Mouse (Mus musculus) liver, embryonic 14.5 days (tissue): Measurements from ENCODE around the gene Mnd1. TPM values are rescaled to one million over a fixed set of nuclear protein-coding genes. Genes with fewer than 3 reads are reported as not detected.
A peak's percentile ranks its signal among the peaks of the same experiment; 100 is the strongest.

ENCODE experiments used
- ATAC-seq: fragments of 200-750 bp; cut with Nextera tagmentation; 2 replicates; pipeline ENCODE4 v1.8.0; 2017; ENCODE audit warnings: moderate number of reproducible peaks, mild to moderate bottlenecking, moderate library complexity; ENCODE audit not compliant: insufficient read depth
- DNase-seq, 3 experiments: peaks; one replicate each; pipeline ENCODE4 v3.0.0-alpha.2; 2012 to 2013; ENCODE audit warnings: low read depth in 3 of 3, low spot score in 3 of 3
- H3K27ac ChIP-seq: fragments of 300-500 bp; sonication (generic); 2 replicates; pipeline ENCODE4 v1.5.1; 2014; ENCODE audit warnings: moderate library complexity, mild to moderate bottlenecking, control low read depth, inconsistent platforms
- H3K27me3 ChIP-seq: fragments of 300-500 bp; sonication (generic); 2 replicates; pipeline ENCODE4 v1.6.1; 2014; ENCODE audit warnings: mild to moderate bottlenecking, low read length, moderate library complexity; ENCODE audit not compliant: control insufficient read depth, insufficient read depth
- H3K36me3 ChIP-seq: fragments of 300-500 bp; sonication (generic); replicated peaks from 2 replicates; pipeline ENCODE4 v1.6.1; 2014; ENCODE audit warnings: low read depth; ENCODE audit not compliant: control insufficient read depth, insufficient read depth
- H3K4me1 ChIP-seq, 2 experiments: fragments of 200-500 bp in 1 of 2; fragments of 300-500 bp in 1 of 2; sonication (generic) in 1 of 2; replicated peaks; 2 replicates each; pipeline ENCODE4 v1.6.1; 2012 to 2014; ENCODE audit warnings: antibody characterized with exemption in 1 of 2, inconsistent platforms in 1 of 2, low read length in 1 of 2; ENCODE audit not compliant: control insufficient read depth in 2 of 2, insufficient read depth in 2 of 2
- H3K4me2 ChIP-seq: fragments of 300-500 bp; sonication (generic); 2 replicates; pipeline ENCODE4 v1.6.1; 2014; ENCODE audit warnings: low read depth, mild to moderate bottlenecking, control low read depth, moderate library complexity
- H3K4me3 ChIP-seq, 2 experiments: fragments of 200-500 bp in 1 of 2; fragments of 300-500 bp in 1 of 2; sonication (generic) in 1 of 2; 2 replicates each; pipeline ENCODE4 v1.5.1; 2012 to 2014; ENCODE audit warnings: low read depth in 2 of 2, low read length in 2 of 2, mild to moderate bottlenecking in 2 of 2, control low read depth in 1 of 2, inconsistent platforms in 1 of 2, moderate library complexity in 1 of 2; ENCODE audit not compliant: insufficient read depth in 1 of 2
- H3K9ac ChIP-seq: fragments of 300-500 bp; sonication (generic); replicated peaks from 2 replicates; pipeline ENCODE4 v1.6.1; 2014; ENCODE audit warnings: mild to moderate bottlenecking, control low read depth, moderate library complexity
- H3K9me3 ChIP-seq: fragments of 300-500 bp; sonication (generic); 2 replicates; pipeline ENCODE4 v1.6.1; 2016; ENCODE audit warnings: low read length, mixed read lengths; ENCODE audit not compliant: control insufficient read depth
- CTCF ChIP-seq: IDR thresholded peaks from 2 replicates; pipeline ENCODE4 v1.5.1; 2016; ENCODE audit warnings: antibody characterized with exemption, low read depth, control low read depth
- EP300 ChIP-seq: IDR thresholded peaks from 2 replicates; pipeline ENCODE4 v1.6.1; 2016; ENCODE audit warnings: antibody characterized with exemption, low read depth
- WGBS: fragments of 180-500 bp; shearing (Covaris S2); extraction: QIAGEN DNeasy Blood & Tissue Kit; methylation state at CpG from one replicate; pipeline ENCODE4 v1.1.7; 2014; ENCODE audit not compliant: insufficient replicate concordance; 5-methylcytosine and 5-hydroxymethylcytosine counted together
- polyA plus RNA-seq, 2 experiments: library from polyadenylated mRNA; depleted of rRNA in 1 of 2; stranded (reverse) in 1 of 2; unstranded in 1 of 2; fragments of >200 nt; fragmentation: Nextera tagmentation in 1 of 2; extraction: Ambion mirVana in 1 of 2; gene quantifications; 2 replicates each; pipeline versions ENCODE4 v1.2.1 to v1.2.3; 2012 to 2014

The Mnd1 gene
- polyA plus RNA-seq, 2 experiments: 6.2 TPM

DNA sequence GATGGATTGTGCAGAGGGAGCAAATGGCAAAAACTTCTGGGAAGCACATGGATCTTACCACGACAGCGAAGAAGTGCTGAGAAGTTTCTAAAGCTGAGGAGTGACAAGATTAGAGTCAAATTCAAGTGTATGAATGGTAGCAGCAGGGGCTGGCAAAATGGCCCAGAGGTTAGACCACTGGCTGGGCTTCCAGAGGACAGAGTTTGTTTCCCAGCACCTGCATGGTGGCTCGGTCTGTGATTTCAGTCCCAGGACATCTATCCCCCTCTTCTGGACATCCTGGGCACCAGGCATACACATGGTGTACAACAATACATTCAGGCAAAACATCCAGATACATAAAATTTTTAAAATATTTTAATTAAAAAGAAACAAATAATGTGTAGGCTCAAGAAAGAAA, 5.8 kb downstream of the Mnd1 start:
- Histone ChIP-seq H3K4me1 (peaks cover 4 to 5% of the 10 kb centered on the region in 2 experiments), H3K27me3 (no peaks in the 10 kb centered on the region), H3K9me3 (no peaks in the 10 kb centered on the region), H3K4me3 (no peak overlapping the region), H3K27ac (no peak overlapping the region), H3K4me2 (no peak overlapping the region), H3K9ac (no peak overlapping the region), H3K36me3 (no peaks in the 10 kb centered on the region)
- TF ChIP-seq EP300 (no peak), CTCF (no peak)
- no peak for ATAC-seq
- 84% methylated on average over 3 of the region's 3 CpGs for WGBS
- DNase-seq: no peak

DNA sequence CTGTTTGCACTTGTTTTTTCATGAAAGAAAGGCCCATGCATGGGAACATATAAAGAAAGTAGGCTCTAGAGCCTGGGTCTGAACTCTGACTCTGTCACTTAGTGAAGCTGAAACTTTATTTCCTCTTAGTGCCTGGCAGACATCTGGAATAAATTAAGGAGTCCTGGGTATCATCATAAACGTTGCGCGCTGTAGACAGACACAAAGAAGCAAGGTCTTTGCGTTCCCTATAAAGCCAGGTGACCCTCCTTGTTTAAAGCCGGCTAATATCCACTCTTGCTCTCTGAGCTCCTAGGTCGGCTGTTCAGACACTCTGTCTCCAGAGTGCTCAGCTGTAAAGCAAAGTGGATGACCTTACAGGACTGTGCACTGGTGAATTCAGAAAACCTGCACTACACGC, 14.6 kb downstream of the Mnd1 start:
- no peaks in the 10 kb centered on the region for H3K36me3 ChIP-seq
- H3K9me3 ChIP-seq: no peaks in the 10 kb centered on the region
- H3K9ac ChIP-seq: no peak overlapping the region
- ATAC-seq (no peak), DNase-seq (no peak)
- no peak overlapping the region for H3K4me2 ChIP-seq
- peaks cover 4 to 11% of the 10 kb centered on the region in 2 experiments for H3K4me1 ChIP-seq
- 83% methylated on average over 7 of the region's 7 CpGs for WGBS
- TF ChIP-seq CTCF: no peak
- no peak for TF ChIP-seq EP300
- no peak overlapping the region for H3K27ac ChIP-seq
- no peaks in the 10 kb centered on the region for H3K27me3 ChIP-seq
- H3K4me3 ChIP-seq: no peak overlapping the region

DNA sequence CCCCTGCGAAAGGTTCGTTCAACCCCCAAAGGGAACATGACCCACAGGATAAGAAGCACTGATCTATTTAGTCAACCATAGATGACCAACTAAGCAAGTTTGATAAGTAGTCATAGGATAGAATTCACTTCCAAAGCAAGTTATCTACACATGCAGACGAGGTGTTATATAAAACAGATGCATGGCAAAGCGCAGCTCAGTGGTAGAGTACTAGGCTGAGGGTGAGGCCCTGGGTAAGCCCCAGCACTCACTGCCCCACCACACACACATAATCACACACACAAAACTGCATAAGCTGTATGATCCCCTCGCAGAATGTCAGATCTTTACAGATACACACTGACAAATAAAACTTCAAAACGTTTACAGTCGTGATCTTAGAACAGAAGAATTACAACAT, 19.1 kb downstream of the Mnd1 start:
- H3K4me2 ChIP-seq: no peak overlapping the region
- peak in 2 of 3 experiments; percentile 12 to 24 for DNase-seq
- no peak for TF ChIP-seq CTCF
- TF ChIP-seq EP300: no peak; the same call in 1 of the 2 replicates
- no peak overlapping the region for H3K9ac ChIP-seq
- no peak overlapping the region for H3K27ac ChIP-seq
- no peaks in the 10 kb centered on the region for H3K9me3 ChIP-seq
- ATAC-seq: peak; percentile 53
- peaks cover 9 to 16% of the 10 kb centered on the region in 2 experiments for H3K4me1 ChIP-seq
- no peak overlapping the region for H3K4me3 ChIP-seq
- H3K27me3 ChIP-seq: no peaks in the 10 kb centered on the region
- no peaks in the 10 kb centered on the region for H3K36me3 ChIP-seq
- 38% methylated on average over 7 of the region's 7 CpGs for WGBS

DNA sequence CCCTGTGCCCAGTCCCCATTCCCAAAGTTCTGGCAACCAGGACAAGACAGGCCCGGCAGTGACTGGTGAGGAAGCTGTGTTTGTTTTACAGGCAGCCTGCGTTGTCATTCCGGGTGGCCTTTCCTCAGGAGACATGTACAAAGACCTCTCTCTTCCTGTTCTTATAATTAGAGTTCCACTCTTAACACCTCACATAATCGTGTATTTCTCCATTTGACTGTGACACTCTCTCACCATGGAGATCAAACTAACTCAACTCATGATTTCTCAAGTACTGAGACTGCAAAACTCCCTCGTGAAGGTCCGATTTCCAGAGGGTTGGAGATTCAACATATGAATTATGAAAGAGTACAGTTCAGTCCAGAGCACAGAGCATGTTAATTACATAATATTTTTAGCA, 19.7 kb downstream of the Mnd1 start:
- peak overlapping the region; percentile 7; the same call in 1 of the 2 replicates for H3K9ac ChIP-seq
- peak overlapping the region; percentile 22; the same call in 1 of the 2 replicates for H3K27ac ChIP-seq
- peak overlapping the region; percentile 57 for H3K4me2 ChIP-seq
- TF ChIP-seq CTCF (no peak), EP300 (no peak)
- no peaks in the 10 kb centered on the region for H3K36me3 ChIP-seq
- 49% methylated on average over 6 of the region's 6 CpGs for WGBS
- ATAC-seq (peak; percentile 35; the same call in 1 of the 2 replicates), DNase-seq (no peak)
- no peaks in the 10 kb centered on the region for H3K9me3 ChIP-seq
- H3K4me3 ChIP-seq: peak overlapping the region; percentile 26 to 28; a peak in 2 of 4 replicates
- peaks cover 9 to 16% of the 10 kb centered on the region in 2 experiments for H3K4me1 ChIP-seq
- H3K27me3 ChIP-seq: no peaks in the 10 kb centered on the region

DNA sequence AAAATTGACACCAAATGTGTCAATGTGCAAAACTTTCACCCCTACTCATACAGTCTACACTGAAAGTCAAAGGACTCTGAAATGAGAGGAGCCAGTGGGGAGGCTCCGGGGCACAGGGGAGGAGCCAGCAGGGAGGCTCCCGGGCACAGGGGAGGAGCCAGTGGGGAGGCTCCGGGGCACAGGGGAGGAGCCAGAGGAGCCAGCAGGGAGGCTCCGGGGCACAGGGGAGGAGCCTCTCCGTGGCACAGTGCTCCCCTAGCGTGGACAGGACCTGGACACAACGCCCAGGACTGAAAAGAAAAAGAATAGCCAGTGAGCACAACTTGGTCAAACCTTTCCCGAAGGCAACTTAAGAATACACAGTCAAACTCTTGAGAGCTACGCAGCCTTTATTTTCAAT, 20.2 kb downstream of the Mnd1 start:
- Histone ChIP-seq H3K9me3 (no peaks in the 10 kb centered on the region), H3K27me3 (no peaks in the 10 kb centered on the region), H3K27ac (peak overlapping the region; percentile 22; the same call in 1 of the 2 replicates), H3K9ac (peak overlapping the region; percentile 7; the same call in 1 of the 2 replicates), H3K4me3 (peak overlapping the region; percentile 26 to 28; a peak in 3 of 4 replicates), H3K4me1 (peaks cover 9 to 16% of the 10 kb centered on the region in 2 experiments), H3K36me3 (no peaks in the 10 kb centered on the region), H3K4me2 (peak overlapping the region; percentile 57)
- 18% methylated on average over 9 of the region's 9 CpGs for WGBS
- ATAC-seq: peak; percentile 100
- DNase-seq: peak; percentile 64 to 75 (median 66)
- no peak for TF ChIP-seq EP300
- TF ChIP-seq CTCF: no peak
